Mouse (Mus musculus): Measurements from ENCODE around the gene Acads.

Gene Acads

GRCm38 (mm10) chr5:115069611-115070010 lies 49.5 kb downstream of the Acads start:
- no peak for DNase-seq

DNA sequence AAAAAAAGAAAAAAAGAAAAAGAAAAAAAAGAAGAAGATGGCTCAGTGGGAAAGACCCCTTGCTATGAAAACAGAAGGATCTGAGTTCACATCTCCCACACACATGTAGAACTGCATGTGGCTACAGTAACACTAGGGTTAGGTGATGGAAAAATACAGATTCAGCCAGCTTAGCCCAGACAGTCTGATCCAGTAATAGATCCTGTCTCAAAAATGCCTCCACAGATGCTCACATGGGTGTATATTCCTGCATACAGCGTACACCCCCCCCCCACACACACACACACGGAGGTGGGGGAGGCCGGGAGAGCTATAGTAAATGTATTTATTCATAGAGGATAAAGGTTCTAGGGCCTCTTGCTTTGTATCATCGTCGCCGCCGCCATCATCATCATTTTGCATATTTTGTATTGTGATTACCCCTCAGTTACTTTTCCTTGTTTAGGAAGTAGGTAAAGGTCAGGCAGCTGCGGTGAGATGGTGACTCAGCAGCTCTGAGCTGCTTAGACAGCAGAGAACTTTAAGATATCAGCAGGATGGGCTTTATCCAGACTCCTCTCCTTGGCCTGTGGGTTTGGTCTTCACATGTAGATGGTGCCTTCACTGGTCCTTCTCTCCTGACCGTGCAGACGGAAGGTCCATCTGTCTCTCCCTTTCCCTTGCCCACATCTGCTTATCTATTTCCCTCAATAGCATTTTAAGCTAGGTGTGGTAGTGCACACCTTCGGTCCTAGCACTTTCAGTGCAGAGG lies 50.3 kb downstream of the Acads start:
- no peak for DNase-seq

DNA sequence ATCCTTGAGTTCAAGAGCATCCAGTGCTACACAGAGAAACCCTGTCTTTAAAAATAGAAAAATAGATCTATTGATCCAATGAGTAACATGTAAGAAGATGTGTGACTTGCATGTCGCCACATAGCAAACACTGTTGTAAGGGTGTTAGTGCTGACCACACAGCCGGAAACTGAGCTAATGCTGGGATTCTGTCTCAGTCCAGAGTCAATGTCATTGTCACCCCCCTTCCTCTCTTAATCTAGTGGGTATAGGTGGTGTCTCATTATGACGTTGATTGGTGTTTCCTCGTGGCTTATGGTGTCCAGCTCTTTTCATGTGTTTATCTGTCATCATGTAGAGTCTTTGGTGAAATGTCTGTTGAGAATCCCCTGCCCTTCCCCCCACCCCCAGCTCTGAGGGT lies 52.9 kb downstream of the Acads start:
- DNase-seq = no peak

- no peak for DNase-seq
Measured at GRCm38 (mm10) chr5:115063391-115063790, 55.8 kb downstream of the Acads start.

GRCm38 (mm10) chr5:115062566-115062965 lies 56.6 kb downstream of the Acads start:
- DNase-seq = no peak

- DNase-seq = no peak
Measured at GRCm38 (mm10) chr5:115060977-115061376, 58.2 kb downstream of the Acads start.

All from cerebellum, postnatal 14 days (tissue).